Mouse (Mus musculus): ENCODE results near the gene Cyb561. TPM values are rescaled to one million over a fixed set of nuclear protein-coding genes. Genes with fewer than 3 reads are reported as not detected.

The Cyb561 gene
- polyA plus RNA-seq (2017; shearing (Covaris generic)): 1 to 10 TPM; 3.9 to 4.8 TPM

GRCm38 (mm10) chr11:105952911-105953386, at the start of gene Cyb561:
TSS of gene Cyb561 (minus strand) at chr11:105953336.

GRCm38 (mm10) chr11:105994375-105994774, 41.2 kb upstream of the Cyb561 start, which contains the start of gene Ace3:
TSS of gene Ace3 (plus strand) at chr11:105994675.

DNA sequence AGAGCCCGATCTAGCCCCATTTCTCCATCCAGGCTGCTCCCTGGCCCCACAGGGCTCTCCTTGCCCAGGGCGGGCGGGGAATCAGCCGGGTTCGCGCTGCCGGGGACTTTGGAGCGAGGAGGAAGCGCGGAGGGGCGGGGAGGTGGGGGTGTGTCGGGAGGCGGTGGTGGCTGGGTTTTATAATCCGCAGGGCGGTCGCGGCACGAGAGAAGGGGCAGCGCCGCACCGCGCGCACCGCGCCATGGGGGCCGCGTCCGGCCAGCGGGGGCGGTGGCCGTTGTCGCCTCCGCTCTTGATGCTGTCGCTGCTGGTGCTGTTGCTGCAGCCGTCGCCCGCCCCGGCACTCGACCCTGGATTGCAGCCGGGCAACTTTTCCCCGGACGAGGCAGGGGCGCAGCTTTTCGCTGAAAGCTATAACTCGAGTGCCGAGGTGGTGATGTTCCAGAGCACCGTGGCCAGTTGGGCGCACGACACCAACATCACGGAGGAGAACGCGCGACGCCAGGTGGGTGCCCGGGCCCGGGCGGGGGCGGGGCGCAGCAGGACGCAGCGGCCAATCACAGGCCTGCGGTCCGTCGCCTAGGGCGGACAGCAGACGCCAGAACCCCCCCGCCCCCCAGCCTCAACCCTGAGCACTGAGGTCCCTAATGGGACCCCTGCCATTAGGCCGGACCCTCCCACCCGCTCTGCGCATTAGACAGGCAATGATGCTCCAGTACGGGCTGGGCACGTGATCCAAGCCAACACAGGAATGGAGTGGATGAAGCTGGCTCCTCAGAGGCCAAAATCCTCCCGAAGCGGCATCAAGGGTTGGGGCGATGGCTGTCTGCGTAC, 14.8 kb upstream of the Cyb561 start, which contains the start of gene Ace:
TSS of gene Ace (plus strand) at position 205 of the 834 bp plus-strand sequence.

Other genes with a start within 250 kb of the Cyb561 start
- 1 to 10 TPM in 1 of 2 experiments, under 1 TPM in 1; 0.14 to 1.4 TPM for gene Ace, start 14.6 kb upstream of the Cyb561 start, polyA plus RNA-seq (2017; shearing (Covaris generic))
- under 1 TPM in 1 of 2 experiments, not detected in 1; 0.71 TPM for gene Ace3, start 41.3 kb upstream of the Cyb561 start, polyA plus RNA-seq (2017; shearing (Covaris generic))
- gene Kcnh6, start 54.8 kb upstream of the Cyb561 start, polyA plus RNA-seq (2017; shearing (Covaris generic)): under 1 TPM; 0.11 to 0.38 TPM
- 100 to 1,000 TPM in 1 of 2 experiments, 10 to 100 TPM in 1; 81.3 to 108 TPM for gene Dcaf7, start 83.5 kb upstream of the Cyb561 start, polyA plus RNA-seq (2017; shearing (Covaris generic))
- 10 to 100 TPM; 14.6 to 23.5 TPM for gene Taco1, start 112.7 kb upstream of the Cyb561 start, polyA plus RNA-seq (2017; shearing (Covaris generic))
- 100 to 1,000 TPM in 1 of 2 experiments, 10 to 100 TPM in 1; 88.9 to 117 TPM for gene Map3k3, start 131.3 kb upstream of the Cyb561 start, polyA plus RNA-seq (2017; shearing (Covaris generic))
- 1 to 10 TPM; 1.2 to 4.5 TPM for gene Gm10840, start 207.5 kb upstream of the Cyb561 start, polyA plus RNA-seq (2017; shearing (Covaris generic))
- gene Limd2, start 207.5 kb upstream of the Cyb561 start, polyA plus RNA-seq (2017; shearing (Covaris generic)): 1,000 to 10,000 TPM; 1,428 to 1,622 TPM
- 10 to 100 TPM; 35.2 to 44.5 TPM for gene Strada, start 248.8 kb upstream of the Cyb561 start, polyA plus RNA-seq (2017; shearing (Covaris generic))

Data from inflammation-experienced regulatory T-cells (primary cell).